Mouse (Mus musculus) adrenal gland, adult 8-10 months (tissue): Measurements from ENCODE around the gene Mycbpap. TPM values are rescaled to one million over a fixed set of nuclear protein-coding genes. Genes with fewer than 3 reads are reported as not detected.

Source experiments
- DNase-seq: peaks from one replicate; pipeline ENCODE4 v3.0.0; 2022
- total RNA-seq, 4 experiments: library from RNA; stranded (reverse); gene quantifications; 2 replicates each; pipeline ENCODE4 v1.2.4; 2022

Gene Mycbpap
- total RNA-seq, 4 experiments from 2014 or later, result 10.3 to 17.9 (median 13.4) TPM

DNA sequence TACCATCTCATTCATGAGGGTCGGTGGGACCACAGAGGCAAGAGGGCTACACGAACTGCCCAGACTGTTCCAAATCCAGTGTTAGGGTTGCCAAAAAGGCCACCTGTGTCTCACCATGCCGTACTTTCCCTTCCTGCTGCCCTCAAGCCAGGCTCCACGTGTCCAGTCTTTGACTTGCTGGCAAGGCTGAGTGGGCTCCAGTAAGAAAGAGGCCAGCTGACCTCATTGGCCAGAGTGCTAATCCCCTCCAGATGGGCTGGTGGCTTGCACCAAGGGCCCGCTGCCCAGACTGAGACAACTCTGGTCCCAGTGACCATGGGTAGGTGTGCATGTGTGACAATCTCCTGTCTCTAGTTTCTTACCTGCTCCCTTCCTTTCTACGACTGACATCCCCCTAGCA is 43.9 kb downstream of the Mycbpap start:
- no peak for DNase-seq

DNA sequence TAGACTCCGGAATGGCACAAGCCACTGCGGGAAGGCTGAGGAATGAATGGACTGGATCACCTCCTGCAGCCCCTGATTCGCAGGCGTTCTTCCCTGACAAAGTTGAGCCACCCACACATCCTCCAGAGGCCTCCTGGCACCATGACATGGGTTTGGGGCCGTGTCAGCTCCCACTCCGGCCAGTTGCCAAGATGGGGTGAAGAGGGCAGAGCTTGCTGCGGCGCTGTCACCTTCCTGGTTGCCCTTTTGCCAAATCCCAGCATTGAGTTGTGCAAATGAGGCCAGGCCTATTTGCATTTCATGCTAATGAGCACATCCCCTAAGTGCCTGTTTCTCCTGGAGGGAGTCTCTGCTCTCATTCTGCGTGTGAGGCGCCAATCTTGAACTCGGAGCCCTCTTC is 45.8 kb downstream of the Mycbpap start:
- DNase-seq, result no peak

DNA sequence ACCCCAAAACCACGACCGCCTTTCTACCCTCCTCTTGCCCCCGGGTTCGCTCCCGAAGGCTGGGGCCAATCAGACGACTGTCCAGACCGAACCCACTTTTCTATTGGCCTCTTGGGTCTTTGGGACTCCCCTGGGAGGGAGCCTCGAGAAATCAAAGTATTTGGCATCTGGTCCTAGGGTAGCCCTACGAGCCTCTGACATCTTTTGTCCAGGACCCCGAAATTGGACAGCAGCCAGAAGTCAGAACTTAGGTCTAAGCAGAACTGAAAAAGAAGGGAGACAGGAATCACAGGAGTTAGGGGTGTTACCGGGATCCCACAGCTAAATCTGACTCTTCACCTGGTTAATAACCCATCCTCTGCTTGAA is 47.0 kb downstream of the Mycbpap start:
- DNase-seq, result no peak

DNA sequence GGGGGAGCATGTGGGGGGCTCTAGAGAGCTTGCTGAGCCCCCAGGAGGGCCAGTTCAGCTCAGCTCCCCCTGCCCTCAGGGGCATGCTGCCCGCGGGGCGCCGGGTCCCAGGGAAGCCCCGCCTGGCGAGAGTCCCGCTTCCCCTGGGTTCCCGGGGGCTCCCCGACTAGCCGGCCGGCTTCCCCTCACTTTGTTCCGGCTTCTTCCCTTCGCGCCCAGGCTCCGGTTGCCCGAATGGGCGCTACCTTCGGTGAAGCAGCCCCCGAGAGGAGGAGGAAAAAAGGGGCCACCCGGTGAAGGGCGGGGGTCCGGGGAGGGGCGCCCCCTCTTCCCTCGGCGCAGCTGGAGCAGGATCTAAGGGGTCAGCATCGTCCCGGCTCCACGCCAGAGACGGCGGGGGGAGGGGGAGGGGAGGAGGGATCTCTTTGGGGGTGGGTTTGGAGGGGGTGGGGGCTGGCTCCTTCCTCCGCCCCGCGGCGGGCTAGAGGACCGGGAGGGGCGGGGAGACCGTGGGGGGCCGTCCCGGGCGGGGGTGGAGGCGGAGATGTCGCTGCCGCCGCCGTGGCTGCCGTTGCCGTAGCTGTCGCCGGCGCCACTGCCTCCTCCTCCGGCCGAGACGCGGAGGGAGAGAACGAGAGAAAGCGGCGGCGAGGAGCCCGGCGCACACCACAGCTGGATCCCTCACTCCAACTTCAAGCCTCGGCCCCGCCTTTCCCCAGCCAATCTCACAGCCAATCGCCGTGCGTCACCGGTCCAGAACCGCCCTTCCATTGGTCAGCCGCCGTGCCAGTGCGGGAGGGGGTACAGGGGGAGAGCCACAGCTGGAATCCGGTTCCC is 47.6 kb downstream of the Mycbpap start, which contains the start of gene Cacna1g:
Gene Cacna1g, minus strand, starts transcription at position 492 of the 837 bp plus-strand sequence.
- peak; percentile 85 for DNase-seq

DNA sequence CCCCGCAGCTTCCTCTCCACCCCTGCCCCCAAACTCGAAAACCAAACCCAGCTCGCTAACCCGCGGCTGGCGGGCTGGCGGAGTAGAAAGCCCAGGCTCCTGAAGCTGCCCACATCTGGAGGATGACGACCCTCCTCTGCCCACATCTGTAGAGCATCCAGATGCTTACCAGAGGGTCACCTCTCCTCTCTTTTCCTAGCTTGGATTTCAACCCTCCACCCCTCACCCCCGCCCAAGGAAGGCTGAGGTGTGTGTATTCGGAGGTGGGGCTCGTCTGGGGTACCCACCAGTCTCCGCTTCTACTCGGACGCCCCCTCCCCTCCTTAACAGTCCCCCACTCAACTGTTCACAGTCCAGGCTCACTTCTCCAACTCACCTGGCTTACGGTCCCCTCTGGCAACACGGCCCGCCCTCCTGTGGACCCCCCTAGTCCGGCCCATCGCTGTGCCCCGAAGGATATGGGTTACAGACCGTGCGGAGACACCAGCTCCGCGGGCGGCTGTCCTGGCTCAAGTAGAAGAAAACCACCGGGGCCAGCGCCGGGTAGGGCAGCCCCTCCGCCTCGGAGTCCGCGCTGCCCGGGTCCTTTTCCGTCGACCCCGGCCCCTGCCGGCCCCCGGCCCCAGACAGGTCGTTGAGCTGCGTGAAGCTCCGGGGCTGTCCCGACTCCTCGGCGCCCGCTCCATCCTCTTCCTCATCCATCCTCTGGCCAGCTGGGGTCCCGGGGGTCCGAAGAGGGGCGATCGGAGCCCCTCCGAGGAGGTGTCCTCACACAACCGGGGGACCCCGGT is 48.4 kb downstream of the Mycbpap start:
- no peak for DNase-seq

DNA sequence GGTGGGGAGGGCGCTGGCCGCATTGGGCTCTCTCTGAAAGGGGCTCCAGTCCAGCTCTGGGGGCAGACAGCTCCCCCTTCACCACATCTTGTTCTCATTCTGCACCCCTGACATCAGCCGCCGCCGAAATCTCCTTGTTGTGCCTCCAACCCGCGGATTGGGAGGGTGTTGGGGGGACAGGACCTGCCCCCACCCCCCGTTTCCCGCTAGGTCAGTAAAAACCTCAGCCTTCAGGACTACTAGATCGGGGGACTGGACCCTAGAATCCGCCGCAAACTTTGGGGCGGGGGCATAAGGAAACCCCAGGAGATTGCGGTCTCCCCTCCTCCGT is 49.0 kb downstream of the Mycbpap start:
- no peak for DNase-seq

DNA sequence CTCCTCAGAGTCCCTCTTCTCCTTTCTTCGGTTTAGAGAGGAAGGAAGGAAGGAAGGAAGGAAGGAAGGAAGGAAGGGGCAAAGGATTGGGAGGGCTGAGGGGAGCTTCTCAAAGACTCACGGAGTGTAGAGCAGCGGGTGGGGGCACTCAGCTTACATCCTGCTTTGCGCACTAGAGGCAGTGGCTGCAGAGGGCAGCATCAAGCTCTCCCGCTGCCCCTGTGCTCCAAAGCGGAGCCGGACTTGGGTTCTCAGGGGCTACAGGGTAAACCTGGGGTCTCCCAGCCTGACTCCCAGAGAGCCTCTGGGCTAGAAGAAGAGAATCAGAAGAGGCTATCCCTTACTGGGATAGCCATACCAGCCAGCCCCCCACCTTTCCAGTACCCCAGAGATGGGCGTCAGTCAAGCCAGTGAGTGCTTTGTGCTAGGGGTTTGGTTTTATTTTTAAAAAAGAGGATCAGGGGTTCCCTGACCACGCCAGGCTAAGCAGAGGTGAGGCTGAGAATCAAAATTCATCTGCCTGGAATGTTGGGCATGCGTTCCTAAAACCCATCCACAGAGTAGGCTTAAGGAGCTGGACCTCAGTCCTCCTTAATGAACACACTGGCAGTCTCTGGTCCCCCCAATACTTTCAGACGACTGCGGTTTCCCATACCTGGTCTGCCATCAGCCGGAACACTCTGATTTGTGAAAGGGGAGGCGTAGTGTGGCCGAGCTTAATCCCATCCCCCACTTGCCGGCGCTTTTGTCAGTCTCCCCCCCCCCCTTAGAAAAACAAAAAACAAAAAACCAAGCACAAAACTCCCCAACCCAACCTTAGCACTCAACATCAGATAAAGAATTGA is 49.6 kb downstream of the Mycbpap start:
- no peak for DNase-seq

DNA sequence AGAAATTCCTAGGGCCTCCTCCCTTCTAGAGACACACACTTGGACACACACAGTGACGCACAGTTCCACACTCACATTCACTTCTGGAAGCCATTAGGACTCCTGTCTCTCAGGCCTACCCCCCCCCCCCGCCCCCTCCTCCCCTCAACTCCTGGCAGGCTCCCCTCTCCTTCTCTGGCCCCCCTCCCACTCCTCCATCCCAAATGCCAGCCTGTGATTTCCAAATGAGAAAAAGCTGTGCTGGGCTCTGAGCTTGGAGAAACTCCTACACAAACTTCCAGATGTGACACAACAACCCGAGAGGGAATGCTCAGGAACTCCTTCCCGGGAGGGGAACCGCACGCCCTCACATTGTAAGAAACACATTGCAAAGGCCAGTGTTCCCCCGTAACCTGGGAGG is 51.2 kb downstream of the Mycbpap start:
- DNase-seq, result no peak

DNA sequence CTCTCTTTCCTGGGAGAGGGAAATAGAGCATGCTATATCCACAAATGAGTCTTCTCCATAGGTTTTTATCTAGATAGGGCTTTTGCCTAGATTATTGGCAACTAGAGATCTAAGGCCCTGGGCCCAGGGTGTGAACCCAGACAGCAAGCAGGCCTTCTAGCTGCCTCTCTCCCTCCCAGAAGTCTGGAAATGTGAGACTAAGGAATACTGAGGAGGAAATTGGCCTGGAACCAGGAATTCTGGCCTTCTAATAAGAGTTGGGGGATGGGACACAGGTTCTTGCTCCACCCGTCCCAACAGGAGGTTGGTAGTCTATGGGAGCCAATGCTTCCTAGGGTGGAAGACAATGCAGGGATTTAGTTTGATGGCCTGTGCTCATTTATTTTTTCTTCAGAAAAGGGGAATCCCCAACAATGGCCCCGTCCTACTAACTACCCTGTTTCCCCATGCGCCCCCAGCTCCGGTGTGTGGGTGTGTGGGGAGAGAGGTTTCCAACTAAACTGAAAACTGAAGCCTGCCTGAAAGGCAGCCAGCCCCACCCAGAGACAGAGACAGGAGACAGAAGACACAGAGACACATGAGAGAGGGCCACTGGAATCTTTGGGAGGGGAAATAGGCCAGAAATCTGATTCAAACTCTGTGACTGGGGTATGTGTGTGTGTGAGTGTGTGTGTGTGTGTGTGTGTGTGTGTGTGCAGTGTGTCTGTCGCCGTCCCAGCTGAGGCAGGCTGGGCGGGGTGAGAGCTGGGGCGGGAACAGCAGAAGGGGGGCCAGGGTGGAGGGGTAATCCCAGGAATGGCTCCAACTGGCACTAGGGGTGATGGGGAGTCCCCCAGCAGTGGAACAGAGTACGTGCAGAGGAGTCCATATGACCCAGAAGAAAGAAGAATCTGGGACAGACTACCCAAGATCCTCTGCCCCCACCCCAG is 52.1 kb downstream of the Mycbpap start:
- no peak for DNase-seq

DNA sequence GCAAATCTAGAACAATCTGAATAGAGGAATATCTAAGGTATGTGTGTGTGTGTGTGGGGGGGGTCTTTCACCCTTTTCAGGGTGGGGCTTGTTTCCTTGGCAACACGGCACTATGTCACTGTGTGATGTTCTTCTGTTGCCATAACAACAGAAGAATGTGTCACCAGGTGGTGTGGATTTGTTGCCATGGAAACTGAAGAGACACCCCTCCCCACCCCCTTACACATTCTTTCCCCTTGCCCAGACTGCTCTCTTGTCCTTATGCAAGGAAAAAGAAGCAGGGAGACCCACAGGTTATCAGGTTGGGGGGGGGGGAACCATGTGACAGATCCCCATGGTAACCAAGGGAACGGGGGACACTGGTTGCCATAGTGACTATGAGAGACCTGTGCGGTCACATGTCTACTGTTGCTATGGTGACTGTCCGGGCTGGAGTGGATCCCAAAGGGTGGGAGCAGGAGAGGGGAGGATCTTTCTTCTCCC is 52.9 kb downstream of the Mycbpap start:
- DNase-seq, result no peak

DNA sequence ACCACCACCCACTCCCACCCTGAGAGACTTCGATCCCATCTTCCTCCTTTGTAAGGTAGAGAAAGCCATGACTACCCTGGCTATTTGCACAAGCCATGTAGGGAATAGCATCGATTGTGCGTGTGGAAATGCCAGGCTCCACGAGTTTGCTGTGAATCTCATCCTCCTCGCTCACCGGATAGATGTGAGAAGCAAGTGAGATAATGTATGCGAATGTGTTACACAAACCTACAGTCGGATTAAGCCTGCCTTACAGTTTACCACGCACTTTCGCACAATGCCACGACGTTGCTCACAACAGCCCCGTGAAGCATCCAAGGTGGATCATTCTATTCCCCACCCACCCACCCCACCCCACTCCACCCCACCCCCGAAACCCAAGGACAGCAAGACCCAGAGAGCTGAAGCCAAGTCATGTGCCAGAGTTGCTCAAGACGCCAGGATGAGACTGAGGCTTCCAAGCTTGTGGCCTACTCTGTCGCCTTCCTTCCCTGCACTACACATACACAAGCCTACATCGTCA is 55.1 kb downstream of the Mycbpap start:
- no peak for DNase-seq

DNA sequence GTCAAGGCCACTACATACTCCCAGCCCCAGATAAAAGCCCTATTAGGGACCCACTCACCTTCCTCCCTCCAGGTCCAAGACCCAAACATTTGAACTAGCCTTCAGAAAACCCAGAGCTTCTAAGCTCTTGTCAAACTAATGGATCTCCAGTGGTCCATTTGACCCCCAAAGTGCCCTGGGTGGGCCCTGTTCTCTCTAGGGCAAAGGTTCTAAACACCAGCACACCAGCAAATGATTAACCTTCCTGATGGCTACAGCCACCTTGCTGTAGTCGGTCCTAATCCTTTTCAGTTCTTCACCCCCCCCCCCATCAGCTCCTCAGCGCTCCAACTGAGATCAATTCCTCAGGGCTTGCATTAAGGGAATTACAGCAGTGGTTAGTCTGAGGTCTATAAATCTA is 57.4 kb downstream of the Mycbpap start:
- DNase-seq, result no peak

DNA sequence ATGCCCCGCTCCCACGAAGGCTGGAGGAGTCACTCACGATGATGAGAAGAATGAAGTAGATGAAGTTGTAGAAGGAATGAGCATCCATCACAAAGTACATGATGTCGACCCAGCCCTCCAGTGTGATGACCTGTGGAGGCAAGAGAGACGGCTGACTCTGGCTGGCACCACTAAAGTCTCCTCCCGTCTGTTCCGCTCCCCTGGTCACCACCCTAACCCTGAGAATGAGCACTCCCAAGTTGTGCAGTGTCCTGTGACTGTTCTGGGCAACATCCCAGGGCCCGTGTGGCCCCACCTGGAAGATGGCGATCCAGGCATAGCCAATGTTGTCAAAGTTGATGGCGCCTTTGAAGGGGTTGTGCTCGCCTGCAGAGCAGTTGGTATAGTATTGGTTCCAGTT is 59.7 kb downstream of the Mycbpap start:
- DNase-seq, result no peak

DNA sequence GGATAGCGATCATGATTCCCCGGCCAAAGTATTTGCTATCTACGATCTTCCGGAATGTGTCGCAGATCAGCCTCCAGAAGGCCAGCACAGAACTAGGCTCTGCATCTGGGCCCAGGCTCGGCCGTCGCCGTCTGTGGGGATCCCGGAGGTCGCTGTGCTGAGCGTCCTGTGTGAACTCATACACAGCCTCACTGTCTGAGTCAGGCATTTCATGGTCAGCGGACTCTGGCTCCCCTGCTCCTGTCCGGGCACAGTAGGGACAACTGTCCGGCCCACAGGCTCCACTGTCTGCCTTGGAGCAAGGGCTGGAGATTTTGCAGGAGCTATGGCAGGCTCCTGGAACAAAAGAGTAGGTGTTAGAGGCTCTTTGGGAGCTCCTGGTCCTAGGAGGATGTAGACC is 64.5 kb downstream of the Mycbpap start:
- DNase-seq, result no peak

DNA sequence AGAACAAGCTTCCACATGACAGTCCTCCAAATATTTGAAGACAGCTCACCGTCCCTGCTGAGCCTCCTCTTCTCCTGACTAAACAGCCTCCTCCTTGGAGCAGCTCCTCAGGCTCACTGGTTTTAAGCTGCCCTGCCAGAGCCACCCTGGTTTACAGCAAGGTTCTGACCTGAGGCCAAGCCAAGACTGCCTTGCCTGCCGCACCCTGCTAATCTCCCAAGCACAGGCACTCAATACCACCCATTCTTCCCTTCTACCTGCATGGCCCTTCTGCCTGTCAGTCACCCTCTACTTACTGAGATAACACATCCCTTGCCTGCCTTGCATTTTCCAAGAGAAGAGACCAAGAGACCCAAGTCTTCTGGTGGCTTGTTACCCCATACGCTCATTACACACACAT is 65.2 kb downstream of the Mycbpap start:
- no peak for DNase-seq

DNA sequence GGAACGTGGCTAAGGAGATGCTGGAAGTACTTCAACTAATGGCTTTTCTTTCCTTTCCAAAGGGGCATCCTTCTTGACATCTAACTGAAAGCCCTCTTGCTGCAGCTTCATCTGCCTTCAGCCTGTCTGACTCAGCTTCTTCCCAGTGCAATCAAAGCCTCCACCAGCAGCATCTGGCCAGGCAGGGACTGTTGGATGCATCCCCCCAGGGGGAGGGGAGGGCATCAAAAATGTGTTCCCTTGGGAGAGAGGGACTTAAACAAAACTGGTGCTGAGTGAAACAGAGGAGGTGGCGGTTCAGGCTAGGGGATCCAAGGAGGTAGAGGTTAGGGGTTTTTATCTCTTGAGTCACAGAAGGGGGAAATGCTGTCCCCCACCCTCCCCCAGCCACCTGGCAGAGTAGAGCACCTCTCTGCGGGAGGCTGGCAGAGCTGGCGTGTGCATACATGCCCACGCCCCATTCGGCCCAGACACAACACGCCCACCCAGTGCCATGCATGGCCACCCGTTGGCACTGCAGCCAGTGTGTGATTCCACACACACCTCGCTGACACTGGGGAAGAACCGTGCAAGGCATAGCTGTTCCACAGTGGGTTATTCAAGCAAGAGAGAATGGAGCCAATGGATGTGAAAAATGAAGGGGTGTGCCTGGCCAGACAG is 66.3 kb downstream of the Mycbpap start:
- no peak for DNase-seq

DNA sequence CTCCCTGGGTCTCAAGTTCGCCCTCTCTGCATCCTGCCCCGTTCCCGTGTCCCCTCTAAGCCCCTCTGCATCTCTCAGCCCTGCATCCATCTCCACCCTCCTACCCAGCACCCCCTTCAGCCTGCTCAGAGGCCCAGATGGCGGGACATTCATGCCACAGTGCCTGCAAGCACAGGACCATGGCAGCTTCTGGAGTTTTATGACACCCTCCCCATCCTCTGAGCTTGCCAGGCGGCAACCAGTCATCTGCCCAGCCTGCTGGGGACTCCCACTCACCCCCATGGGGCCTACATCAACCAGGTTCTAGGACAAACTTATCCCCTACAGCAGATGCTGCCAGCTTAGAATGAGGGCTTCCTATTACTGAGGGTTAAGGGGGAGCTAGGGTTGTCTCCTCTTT is 66.8 kb downstream of the Mycbpap start:
- no peak for DNase-seq
